Mouse (Mus musculus) adrenal gland, adult 8-10 months (tissue): ENCODE measurements around the gene Tmsb15b2. TPM values are rescaled to one million over a fixed set of nuclear protein-coding genes. Genes with fewer than 3 reads are reported as not detected.

ENCODE experiments used
- total RNA-seq, 4 experiments: library from RNA; stranded (reverse); gene quantifications; 2 replicates each; pipeline ENCODE4 v1.2.4; 2022

The Tmsb15b2 gene
- total RNA-seq, 4 experiments from 2014 or later = 14.3 to 23.8 (median 18.6) TPM

Other genes starting within 250 kb of the Tmsb15b2 start
- gene Morf4l2, start 231.8 kb downstream of the Tmsb15b2 start, total RNA-seq = 100 to 1,000 TPM; 290 to 312 (median 296) TPM
- under 1 TPM in 1 of 4 experiments, not detected in 3; 0.18 TPM for gene Glra4, start 195.4 kb downstream of the Tmsb15b2 start, total RNA-seq
- 1 to 10 TPM; 5.4 to 8.0 (median 6.9) TPM for gene Plp1, start 152.8 kb downstream of the Tmsb15b2 start, total RNA-seq
- 1 to 10 TPM in 1 of 4 experiments, under 1 TPM in 3; 0.49 to 1.1 (median 0.69) TPM for gene Rab9b, start 106.7 kb downstream of the Tmsb15b2 start, total RNA-seq
- not detected for gene H2bfm, start 48.2 kb downstream of the Tmsb15b2 start, total RNA-seq
- gene Tmsb15l, start 1.4 kb upstream of the Tmsb15b2 start, total RNA-seq = 1 to 10 TPM; 1.2 to 2.6 (median 2.2) TPM
- gene Tmsb15b1, start 1.4 kb upstream of the Tmsb15b2 start, total RNA-seq = 1 to 10 TPM; 1.0 to 9.8 (median 5.8) TPM
- gene Zcchc18, start 17.7 kb upstream of the Tmsb15b2 start, total RNA-seq = 10 to 100 TPM; 16.7 to 29.0 (median 22.0) TPM
- 10 to 100 TPM in 1 of 4 experiments, 1 to 10 TPM in 3; 6.6 to 12.0 (median 9.0) TPM for gene Slc25a53, start 62.8 kb upstream of the Tmsb15b2 start, total RNA-seq
- gene Fam199x, start 74.1 kb upstream of the Tmsb15b2 start, total RNA-seq = 1 to 10 TPM; 6.4 to 8.3 (median 7.2) TPM
- gene Esx1, start 146.6 kb upstream of the Tmsb15b2 start, total RNA-seq = not detected